9 mouse cellular contexts compared by ENCODE assay signal in genomic region chr2:33869689-33870343, GRCm38 (mm10). TPM values are rescaled to one million over a fixed set of nuclear protein-coding genes. Genes with fewer than 3 reads are reported as not detected.
A peak's percentile ranks its signal among the peaks of the same experiment; 100 is the strongest.
DNase-seq lines count a peak whose midpoint lies in the region; ATAC-seq and TF ChIP-seq lines count a peak whose summit lies in the region.
"Had no signal": no experiment of that assay in that cellular context is flagged by ENCODE, and none has a peak within 500 bp of the region (broad histone marks: within the 10 kb centered on the region; RNA-seq: fewer than 3 reads in every experiment).

No protein-coding gene starts in this region.

- TF ChIP-seq EP300 in heart, adult 2 months (IDR thresholded peaks at IDR 0.05; ENCODE audit: insufficient read depth, low read depth, low read length), result no peak

- H3K4me2 ChIP-seq in midbrain, embryonic 12.5 days (replicated peaks), result no peak overlapping the region
- no peak overlapping the region for H3K4me2 ChIP-seq in midbrain, postnatal 0 days (ENCODE audit: low read depth, low read length, poor library complexity, severe bottlenecking)
- no peak overlapping the region for H3K4me2 ChIP-seq in limb, embryonic 13.5 days (replicated peaks)
- no peak overlapping the region for H3K4me2 ChIP-seq in stomach, embryonic 16.5 days (ENCODE audit: low read depth, low read length)

- no peak for TF ChIP-seq POLR2A in heart, adult 2 months (IDR thresholded peaks at IDR 0.05; ENCODE audit: insufficient read depth, low read depth, low read length)

- no peak overlapping the region for H3K9ac ChIP-seq in heart, adult 2 months (ENCODE audit: low read depth, low read length)
- no peak overlapping the region for H3K9ac ChIP-seq in midbrain, embryonic 12.5 days (replicated peaks)
- H3K9ac ChIP-seq in midbrain, postnatal 0 days (replicated peaks; ENCODE audit: low read length, poor library complexity, severe bottlenecking), result no peak overlapping the region
- no peak overlapping the region for H3K9ac ChIP-seq in limb, embryonic 13.5 days
- no peak overlapping the region for H3K9ac ChIP-seq in stomach, embryonic 16.5 days (ENCODE audit: low read length)

- peak overlapping the region; percentile 36 for H3K27ac ChIP-seq in heart, adult 2 months
- H3K27ac ChIP-seq in midbrain, embryonic 12.5 days (replicated peaks), result peak overlapping the region; percentile 30; the same call in 1 of the 2 replicates
- no peak overlapping the region for H3K27ac ChIP-seq in midbrain, postnatal 0 days (ENCODE audit: low read depth, low read length)
- peak overlapping the region; percentile 70; the same call in 1 of the 2 replicates for H3K27ac ChIP-seq in limb, embryonic 13.5 days
- peak overlapping the region; percentile 64 for H3K27ac ChIP-seq in stomach, embryonic 16.5 days (ENCODE audit: low read length)

- 47% methylated on average over 10 of the region's 10 CpGs for WGBS in heart, adult 2 months
- WGBS in midbrain, embryonic 12.5 days, result 85% methylated on average over 10 of the region's 10 CpGs
- 76% methylated on average over 10 of the region's 10 CpGs for WGBS in midbrain, postnatal 0 days
- WGBS in limb, embryonic 13.5 days, result 73% methylated on average over 10 of the region's 10 CpGs
- 60% methylated on average over 10 of the region's 10 CpGs for WGBS in stomach, embryonic 16.5 days

- no peak overlapping the region for H3K4me3 ChIP-seq in heart, adult 2 months
- H3K4me3 ChIP-seq in midbrain, embryonic 12.5 days, result no peak overlapping the region
- H3K4me3 ChIP-seq in midbrain, postnatal 0 days (ENCODE audit: low read depth, low read length), result no peak overlapping the region
- H3K4me3 ChIP-seq in limb, embryonic 13.5 days, result no peak overlapping the region
- no peak overlapping the region for H3K4me3 ChIP-seq in stomach, embryonic 16.5 days (replicated peaks; ENCODE audit: low read length)

- ATAC-seq in midbrain, embryonic 12.5 days (ENCODE audit: low FRiP score, low read depth), result no peak
- ATAC-seq in midbrain, postnatal 0 days (ENCODE audit: low FRiP score), result no peak
- ATAC-seq in limb, embryonic 13.5 days (ENCODE audit: low FRiP score, low read depth), result no peak
- no peak for ATAC-seq in stomach, embryonic 16.5 days (ENCODE audit: insufficient read depth, low FRiP score)

- H3K9me3 ChIP-seq in midbrain, embryonic 12.5 days, result 0 out of 2 replicates have a peak, but pooled peaks cover 2% of the 10 kb centered on the region
- H3K9me3 ChIP-seq in midbrain, postnatal 0 days (ENCODE audit: low read length), result no peaks in the 10 kb centered on the region
- 0 out of 2 replicates have a peak, but pooled peaks cover 9% of the 10 kb centered on the region for H3K9me3 ChIP-seq in limb, embryonic 13.5 days
- H3K9me3 ChIP-seq in stomach, embryonic 16.5 days (replicated peaks; ENCODE audit: control insufficient read depth, low read length), result no peaks in the 10 kb centered on the region

- H3K27me3 ChIP-seq in heart, adult 2 months (ENCODE audit: control insufficient read depth, insufficient read depth, low read length), result no peaks in the 10 kb centered on the region
- no peaks in the 10 kb centered on the region for H3K27me3 ChIP-seq in midbrain, embryonic 12.5 days
- H3K27me3 ChIP-seq in midbrain, postnatal 0 days (ENCODE audit: insufficient read depth, low read length), result no peaks in the 10 kb centered on the region
- H3K27me3 ChIP-seq in limb, embryonic 13.5 days, result no peaks in the 10 kb centered on the region
- H3K27me3 ChIP-seq in stomach, embryonic 16.5 days (ENCODE audit: control insufficient read depth, insufficient read depth, low read length), result no peaks in the 10 kb centered on the region
- H3K27me3 ChIP-seq: CH12.LX had no signal

- intact Hi-C loops in heart, adult 2 months (cut with DNase I), result loop anchor here (2.0 to 5.0 kb wide), 3 partner anchors 17 to 47 kb away; partner anchors contain the start of gene Mvb12b

- H3K79me2 ChIP-seq in heart, adult 2 months (replicated peaks; ENCODE audit: control insufficient read depth, insufficient read depth, low read length), result no peaks in the 10 kb centered on the region

- DNase-seq in heart, adult 2 months, result no peak
- no peak for DNase-seq in heart, adult 9 months (ENCODE audit: low spot score in 2 of 2)
- DNase-seq in midbrain, postnatal 0 days (ENCODE audit: low spot score), result no peak
- no peak for DNase-seq in layer of hippocampus, adult 9-10 months (ENCODE audit: low spot score)
- no peak for DNase-seq in cerebellum, adult 9-11 months

- peaks cover 5% of the 10 kb centered on the region; the same call in 1 of the 2 replicates for H3K36me3 ChIP-seq in heart, adult 2 months (ENCODE audit: control insufficient read depth, insufficient read depth, low read length)
- H3K36me3 ChIP-seq in midbrain, embryonic 12.5 days, result peaks cover 51% of the 10 kb centered on the region
- H3K36me3 ChIP-seq in midbrain, postnatal 0 days (ENCODE audit: insufficient read depth, low read length), result peaks cover 19% of the 10 kb centered on the region
- H3K36me3 ChIP-seq in limb, embryonic 13.5 days, result peaks cover 30% of the 10 kb centered on the region
- peaks cover 14% of the 10 kb centered on the region; the same call in 1 of the 2 replicates for H3K36me3 ChIP-seq in stomach, embryonic 16.5 days (ENCODE audit: control insufficient read depth, insufficient read depth, low read length)

- peaks cover 19% of the 10 kb centered on the region for H3K4me1 ChIP-seq in heart, adult 2 months (ENCODE audit: control insufficient read depth, insufficient read depth, low read length)
- peaks cover 14% of the 10 kb centered on the region; the same call in 1 of the 2 replicates for H3K4me1 ChIP-seq in midbrain, embryonic 12.5 days
- H3K4me1 ChIP-seq in midbrain, postnatal 0 days (ENCODE audit: insufficient read depth, low read length), result no peaks in the 10 kb centered on the region
- H3K4me1 ChIP-seq in limb, embryonic 13.5 days, result peaks cover 66% of the 10 kb centered on the region
- H3K4me1 ChIP-seq in stomach, embryonic 16.5 days (ENCODE audit: control insufficient read depth, insufficient read depth, low read length), result peaks cover 28% of the 10 kb centered on the region

- TF ChIP-seq CTCF in heart, adult 2 months (IDR thresholded peaks at IDR 0.05), result no peak
- no peak for TF ChIP-seq CTCF in midbrain, postnatal 0 days (IDR thresholded peaks at IDR 0.05)

RNA-seq across cellular contexts. Expression of gene Mvb12b, which starts 17.9 kb away (rescaled TPM):
- total RNA-seq in heart, adult 2 months (2021), result 10 to 100 TPM; 17.8 to 21.6 TPM
- polyA plus RNA-seq in heart, adult 2 months (2012; rRNA removed), result 20.4 and 27.5 TPM in 2 replicates
- 55.6 and 58.3 TPM in 2 replicates for polyA plus RNA-seq in midbrain, embryonic 12.5 days (2016; fragmentation: Nextera tagmentation; extraction: Ambion mirVana)
- total RNA-seq in midbrain, postnatal 0 days (2014; rRNA removed), result 133 and 155 TPM in 2 replicates
- polyA plus RNA-seq in midbrain, postnatal 0 days (2015; fragmentation: Nextera tagmentation; extraction: Ambion mirVana), result 48.8 and 68.1 TPM in 2 replicates
- polyA plus RNA-seq in limb, embryonic 13.5 days (2015; fragmentation: Nextera tagmentation; extraction: Ambion mirVana), result 22.6 and 23.8 TPM in 2 replicates
- polyA plus RNA-seq in stomach, embryonic 16.5 days (2015; fragmentation: Nextera tagmentation; extraction: Ambion mirVana), result 8.5 and 11.9 TPM in 2 replicates
